Mouse (Mus musculus): ENCODE measurements around the gene Ppl. TPM values are rescaled to one million over a fixed set of nuclear protein-coding genes. Genes with fewer than 3 reads are reported as not detected.

The Ppl gene
- polyA plus RNA-seq, 1 experiment from 2014 or later: 1.1 TPM

DNA sequence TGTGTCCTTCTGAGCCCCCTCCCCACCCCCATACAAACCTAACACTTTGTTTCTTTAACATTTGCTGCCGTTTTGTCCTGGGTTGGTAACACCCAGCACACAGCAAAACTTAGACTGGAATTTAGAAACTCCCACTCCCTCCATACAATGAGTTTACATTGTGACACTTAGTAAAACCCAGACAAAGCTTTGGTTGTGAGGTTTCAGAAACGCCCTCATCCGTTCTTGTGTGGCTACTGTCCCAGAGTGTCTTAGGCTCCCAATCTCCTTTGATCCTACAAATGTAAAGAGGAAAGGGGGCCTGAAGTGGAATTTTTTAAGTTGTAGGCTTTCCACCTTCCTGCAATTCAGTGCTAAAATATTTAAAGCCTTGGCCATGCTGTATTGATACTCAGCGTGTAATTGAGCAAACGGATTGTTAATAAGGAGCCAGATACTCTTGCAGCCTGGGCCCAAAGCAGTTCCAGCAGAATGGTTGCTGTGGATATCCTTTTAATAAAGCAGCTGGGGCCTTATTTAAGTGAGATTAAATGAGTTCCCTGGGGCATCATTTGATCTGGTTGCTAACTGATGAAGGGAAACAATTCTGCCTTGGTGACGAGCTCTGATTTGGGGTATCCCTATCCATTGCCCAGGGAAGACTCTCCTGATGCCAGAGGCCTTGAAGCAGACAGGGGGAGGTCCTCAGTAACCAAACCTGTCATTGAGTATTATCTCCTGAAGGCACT lies 21.2 kb upstream of the Ppl start:
- no peak for DNase-seq (ENCODE audit: low spot score)

DNA sequence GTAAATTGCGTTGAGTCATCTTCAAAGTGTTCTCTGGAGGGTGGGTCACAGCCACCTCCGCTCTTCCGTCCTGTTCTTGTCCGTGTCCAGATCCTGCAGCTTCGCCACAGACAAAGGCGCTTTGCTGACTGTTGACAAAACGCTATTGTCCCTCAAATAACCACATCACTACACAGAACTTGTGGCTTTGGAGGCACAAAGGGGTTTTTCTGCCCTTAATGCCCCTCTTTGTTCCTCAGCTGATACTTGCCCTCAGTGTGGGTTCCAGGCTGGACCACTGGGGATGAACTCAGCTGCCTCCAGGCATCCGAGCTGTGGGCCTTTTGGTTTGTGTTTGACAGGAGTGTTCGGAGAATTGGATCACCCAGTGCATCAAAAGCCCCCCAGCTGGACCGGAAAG lies 18.3 kb upstream of the Ppl start:
- H3K4me2 ChIP-seq: no peak overlapping the region

More for the DNA sequence above, 21.2 kb upstream of the Ppl start:
- 65% methylated on average over 6 of the region's 6 CpGs for WGBS
- Histone ChIP-seq H3K4me2 (no peak overlapping the region), H3K4me3 (ENCODE audit: low read depth, low read length) (no peak overlapping the region), H3K36me3 (ENCODE audit: control insufficient read depth, insufficient read depth, low read length) (no peaks in the 10 kb centered on the region), H3K9me3 (ENCODE audit: control insufficient read depth, low read length) (no peaks in the 10 kb centered on the region), H3K27me3 (replicated peaks; ENCODE audit: control insufficient read depth, insufficient read depth, low read length) (0 out of 2 replicates have a peak, but pooled peaks cover 2% of the 10 kb centered on the region), H3K27ac (ENCODE audit: low read depth, low read length) (no peak overlapping the region), H3K4me1 (replicated peaks; ENCODE audit: control insufficient read depth, insufficient read depth, low read length) (no peaks in the 10 kb centered on the region), H3K9ac (ENCODE audit: low read depth, low read length) (no peak overlapping the region)
- no peak for ATAC-seq (replicated peaks; ENCODE audit: low FRiP score)

GRCm38 (mm10) chr16:5147037-5147385 lies 14.8 kb upstream of the Ppl start, which contains the start of gene Sec14l5:
TSS of gene Sec14l5 (plus strand) at chr16:5147109.
- Histone ChIP-seq H3K9me3 (ENCODE audit: control insufficient read depth, low read length) (no peaks in the 10 kb centered on the region), H3K4me3 (ENCODE audit: low read depth, low read length) (peak within 1 kb of the TSS; percentile 43), H3K27me3 (replicated peaks; ENCODE audit: control insufficient read depth, insufficient read depth, low read length) (peaks cover 6% of the 10 kb centered on the region; the same call in 1 of the 2 replicates), H3K4me2 (peak within 1 kb of the TSS; percentile 74), H3K4me1 (replicated peaks; ENCODE audit: control insufficient read depth, insufficient read depth, low read length) (peaks cover 4% of the 10 kb centered on the region), H3K27ac (ENCODE audit: low read depth, low read length) (no peak within 1 kb of the TSS), H3K36me3 (ENCODE audit: control insufficient read depth, insufficient read depth, low read length) (no peaks in the 10 kb centered on the region), H3K9ac (ENCODE audit: low read depth, low read length) (no peak within 1 kb of the TSS)
- WGBS: 19% methylated on average over 13 of the region's 13 CpGs
- peak; percentile 26; the same call in 1 of the 2 replicates for ATAC-seq (replicated peaks; ENCODE audit: low FRiP score)
- no peak for DNase-seq (ENCODE audit: low spot score)

More for the DNA sequence above, 18.3 kb upstream of the Ppl start:
- Histone ChIP-seq H3K4me3 (ENCODE audit: low read depth, low read length) (no peak overlapping the region), H3K36me3 (ENCODE audit: control insufficient read depth, insufficient read depth, low read length) (no peaks in the 10 kb centered on the region), H3K9me3 (ENCODE audit: control insufficient read depth, low read length) (no peaks in the 10 kb centered on the region), H3K27me3 (replicated peaks; ENCODE audit: control insufficient read depth, insufficient read depth, low read length) (peaks cover 6% of the 10 kb centered on the region; the same call in 1 of the 2 replicates), H3K27ac (ENCODE audit: low read depth, low read length) (no peak overlapping the region), H3K4me1 (replicated peaks; ENCODE audit: control insufficient read depth, insufficient read depth, low read length) (peaks cover 4% of the 10 kb centered on the region), H3K9ac (ENCODE audit: low read depth, low read length) (no peak overlapping the region)
- WGBS: 78% methylated on average over 10 of the region's 10 CpGs
- ATAC-seq (replicated peaks; ENCODE audit: low FRiP score) (no peak), DNase-seq (ENCODE audit: low spot score) (no peak)

DNA sequence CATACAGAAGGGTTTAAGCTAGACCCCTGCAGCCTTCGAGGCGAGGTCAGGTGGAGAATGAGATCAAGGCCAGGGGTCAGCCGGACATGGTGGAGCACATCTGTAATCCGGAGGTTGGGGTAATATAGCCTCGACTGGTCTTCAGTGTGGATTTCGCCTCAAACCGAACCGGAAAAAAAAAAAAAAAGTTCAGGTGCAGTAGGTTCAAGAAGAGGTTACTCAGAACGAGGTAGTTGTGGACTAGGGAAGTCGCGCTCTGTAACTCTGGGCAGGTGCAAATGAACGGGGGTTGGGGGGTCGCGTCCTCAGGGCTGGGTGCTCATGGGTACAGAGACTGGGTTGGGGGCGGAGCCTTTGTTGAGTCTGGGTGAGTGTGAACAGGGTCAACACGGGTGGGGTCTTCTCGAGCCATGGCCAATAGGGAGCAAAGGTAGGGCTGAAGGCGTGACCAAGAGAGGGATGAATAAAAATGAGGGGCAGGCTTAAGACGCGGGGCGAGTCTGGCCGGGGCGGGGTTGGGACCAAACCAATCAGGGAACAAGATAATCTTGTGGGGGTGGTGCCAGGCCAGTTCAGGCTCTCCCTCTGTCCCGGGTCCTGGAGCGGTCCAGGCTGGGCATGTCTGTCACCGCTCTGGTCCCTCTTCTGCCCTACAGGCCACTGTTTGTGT lies 14.3 kb upstream of the Ppl start:
- H3K9ac ChIP-seq (ENCODE audit: low read depth, low read length): no peak overlapping the region

DNA sequence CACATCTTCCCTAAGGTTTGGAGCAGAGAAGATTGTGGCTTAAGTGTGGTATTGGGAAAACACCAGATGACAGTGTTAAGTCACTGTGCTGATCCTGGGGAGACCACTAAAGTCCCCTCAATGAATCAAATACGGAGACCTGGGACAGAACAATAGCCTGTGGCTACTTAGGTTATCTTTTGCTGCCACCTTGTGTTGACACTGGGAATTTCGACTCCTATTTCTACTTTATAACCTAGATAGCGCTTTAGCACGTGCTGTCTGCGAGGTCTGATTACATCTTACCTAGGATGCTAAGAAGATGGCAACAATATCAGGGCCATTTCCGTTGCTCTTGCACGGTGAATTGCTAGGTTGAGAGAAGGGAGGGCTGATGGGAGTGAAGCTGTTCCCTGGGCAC lies 13.3 kb upstream of the Ppl start:
- H3K27me3 ChIP-seq (replicated peaks; ENCODE audit: control insufficient read depth, insufficient read depth, low read length): peaks cover 6% of the 10 kb centered on the region; the same call in 1 of the 2 replicates
- no peak overlapping the region for H3K4me3 ChIP-seq (ENCODE audit: low read depth, low read length)
- no peaks in the 10 kb centered on the region for H3K9me3 ChIP-seq (ENCODE audit: control insufficient read depth, low read length)
- under 1% methylated on average over 7 of the region's 7 CpGs for WGBS
- H3K27ac ChIP-seq (ENCODE audit: low read depth, low read length): no peak overlapping the region
- H3K4me1 ChIP-seq (replicated peaks; ENCODE audit: control insufficient read depth, insufficient read depth, low read length): peaks cover 4% of the 10 kb centered on the region
- H3K4me2 ChIP-seq: peak overlapping the region; percentile 74; the same call in 1 of the 2 replicates
- ATAC-seq (replicated peaks; ENCODE audit: low FRiP score) (peak; percentile 27; the same call in 1 of the 2 replicates), DNase-seq (ENCODE audit: low spot score) (peak; percentile 60)
- H3K36me3 ChIP-seq (ENCODE audit: control insufficient read depth, insufficient read depth, low read length): no peaks in the 10 kb centered on the region
- H3K9ac ChIP-seq (ENCODE audit: low read depth, low read length): no peak overlapping the region

More for the DNA sequence above, 14.3 kb upstream of the Ppl start:
- no peaks in the 10 kb centered on the region for H3K9me3 ChIP-seq (ENCODE audit: control insufficient read depth, low read length)
- H3K4me1 ChIP-seq (replicated peaks; ENCODE audit: control insufficient read depth, insufficient read depth, low read length): peaks cover 4% of the 10 kb centered on the region
- H3K27me3 ChIP-seq (replicated peaks; ENCODE audit: control insufficient read depth, insufficient read depth, low read length): peaks cover 6% of the 10 kb centered on the region; the same call in 1 of the 2 replicates
- peak overlapping the region; percentile 74 for H3K4me2 ChIP-seq
- peak overlapping the region; percentile 43 for H3K4me3 ChIP-seq (ENCODE audit: low read depth, low read length)
- DNase-seq (ENCODE audit: low spot score): peak; percentile 82
- WGBS: 2% methylated on average over 26 of the region's 26 CpGs
- no peaks in the 10 kb centered on the region for H3K36me3 ChIP-seq (ENCODE audit: control insufficient read depth, insufficient read depth, low read length)
- peak; percentile 91 for ATAC-seq (replicated peaks; ENCODE audit: low FRiP score)
- no peak overlapping the region for H3K27ac ChIP-seq (ENCODE audit: low read depth, low read length)

- H3K27ac ChIP-seq (ENCODE audit: low read depth, low read length): no peak overlapping the region
- H3K4me3 ChIP-seq (ENCODE audit: low read depth, low read length): no peak overlapping the region
- H3K9me3 ChIP-seq (ENCODE audit: control insufficient read depth, low read length): no peaks in the 10 kb centered on the region
- no peaks in the 10 kb centered on the region for H3K36me3 ChIP-seq (ENCODE audit: control insufficient read depth, insufficient read depth, low read length)
- 62% methylated on average over 4 of the region's 4 CpGs for WGBS
- H3K27me3 ChIP-seq (replicated peaks; ENCODE audit: control insufficient read depth, insufficient read depth, low read length): no peaks in the 10 kb centered on the region; the same call in 1 of the 2 replicates
- DNase-seq (ENCODE audit: low spot score) (no peak), ATAC-seq (replicated peaks; ENCODE audit: low FRiP score) (no peak)
- no peak overlapping the region for H3K9ac ChIP-seq (ENCODE audit: low read depth, low read length)
- H3K4me2 ChIP-seq: no peak overlapping the region
- no peaks in the 10 kb centered on the region for H3K4me1 ChIP-seq (replicated peaks; ENCODE audit: control insufficient read depth, insufficient read depth, low read length)
Measured at GRCm38 (mm10) chr16:5139741-5140140, 7.5 kb upstream of the Ppl start.

GRCm38 (mm10) chr16:5137006-5137540 lies 4.9 kb upstream of the Ppl start:
- H3K4me2 ChIP-seq: no peak overlapping the region
- DNase-seq (ENCODE audit: low spot score): no peak
- ATAC-seq (replicated peaks; ENCODE audit: low FRiP score): no peak
- no peak overlapping the region for H3K9ac ChIP-seq (ENCODE audit: low read depth, low read length)
- peaks cover 15% of the 10 kb centered on the region for H3K27me3 ChIP-seq (replicated peaks; ENCODE audit: control insufficient read depth, insufficient read depth, low read length)
- H3K36me3 ChIP-seq (ENCODE audit: control insufficient read depth, insufficient read depth, low read length): no peaks in the 10 kb centered on the region
- WGBS: 73% methylated on average over 12 of the region's 12 CpGs
- H3K4me1 ChIP-seq (replicated peaks; ENCODE audit: control insufficient read depth, insufficient read depth, low read length): peaks cover 2% of the 10 kb centered on the region; the same call in 1 of the 2 replicates
- H3K27ac ChIP-seq (ENCODE audit: low read depth, low read length): no peak overlapping the region
- no peak overlapping the region for H3K4me3 ChIP-seq (ENCODE audit: low read depth, low read length)
- no peaks in the 10 kb centered on the region for H3K9me3 ChIP-seq (ENCODE audit: control insufficient read depth, low read length)

GRCm38 (mm10) chr16:5136505-5136904 lies 4.3 kb upstream of the Ppl start:
- Histone ChIP-seq H3K36me3 (ENCODE audit: control insufficient read depth, insufficient read depth, low read length) (no peaks in the 10 kb centered on the region), H3K9me3 (ENCODE audit: control insufficient read depth, low read length) (no peaks in the 10 kb centered on the region), H3K27me3 (replicated peaks; ENCODE audit: control insufficient read depth, insufficient read depth, low read length) (peaks cover 20% of the 10 kb centered on the region), H3K4me2 (no peak overlapping the region), H3K9ac (ENCODE audit: low read depth, low read length) (no peak overlapping the region), H3K27ac (ENCODE audit: low read depth, low read length) (no peak overlapping the region), H3K4me1 (replicated peaks; ENCODE audit: control insufficient read depth, insufficient read depth, low read length) (peaks cover 4% of the 10 kb centered on the region; the same call in 1 of the 2 replicates), H3K4me3 (ENCODE audit: low read depth, low read length) (no peak overlapping the region)
- no peak for DNase-seq (ENCODE audit: low spot score)
- 26% methylated on average over 4 of the region's 4 CpGs for WGBS
- ATAC-seq (replicated peaks; ENCODE audit: low FRiP score): 0 out of 2 replicates have a peak, but pooled peaks have one; percentile 18

Measured in liver, embryonic 11.5 days (tissue).